32 mouse cellular contexts compared by ENCODE assay signal in the genomic region with DNA sequence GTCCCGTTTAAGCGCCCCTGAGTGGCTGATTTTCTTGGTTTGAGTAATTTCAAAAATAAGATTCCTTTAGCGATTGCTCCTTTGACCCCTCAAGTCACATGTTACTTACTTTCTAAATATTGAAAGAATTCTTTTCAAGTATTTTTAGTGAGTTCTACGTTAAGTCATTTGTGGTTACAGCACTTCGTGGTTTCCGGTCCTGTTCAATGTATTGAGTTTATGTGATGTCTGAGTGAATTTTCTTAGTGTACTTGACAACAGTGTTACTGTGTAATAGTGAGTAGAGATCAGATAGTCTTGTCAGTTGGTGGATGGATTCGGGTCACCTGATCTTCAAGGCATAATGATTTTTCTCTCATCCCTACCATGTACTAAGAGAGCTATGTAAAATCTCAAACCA. TPM values are rescaled to one million over a fixed set of nuclear protein-coding genes. Genes with fewer than 3 reads are reported as not detected.
"Had no signal": no experiment of that assay in that cellular context is flagged by ENCODE, and none has a peak within 500 bp of the region (broad histone marks: within the 10 kb centered on the region; RNA-seq: fewer than 3 reads in every experiment).

No protein-coding gene starts in this region.

- H3K27ac ChIP-seq: gastrocnemius, adult 2 months; heart, embryonic 10.5 days; hindbrain, embryonic 10.5 days; hindbrain, embryonic 12.5 days; hindbrain, embryonic 14.5 days; intestine, embryonic 15.5 days; layer of hippocampus, adult 2 months; left cerebral cortex, adult 2 months; limb, embryonic 13.5 days; limb, embryonic 15.5 days; liver, embryonic 12.5 days; liver, embryonic 14.5 days had no signal

- DNase-seq: gastrocnemius, adult 2 months; gastrocnemius, postnatal 10 days; gastrocnemius, postnatal 25 days; heart, adult 18-20 months; heart, postnatal 10 days; heart, postnatal 4 days; kidney, adult 18-20 months; kidney, adult 8-10 months; kidney, postnatal 10 days; kidney, postnatal 25 days; kidney, postnatal 4 days; left cerebral cortex, postnatal 4 days had no signal

- ATAC-seq: hindbrain, embryonic 16.5 days; intestine, embryonic 15.5 days; liver, embryonic 12.5 days had no signal

- H3K27me3 ChIP-seq: hindbrain, embryonic 12.5 days; intestine, embryonic 15.5 days; limb, embryonic 13.5 days; limb, embryonic 15.5 days; liver, embryonic 12.5 days had no signal

- H3K9me3 ChIP-seq: heart, embryonic 10.5 days; heart, embryonic 12.5 days; hindbrain, embryonic 10.5 days; hindbrain, embryonic 12.5 days; intestine, embryonic 15.5 days; limb, embryonic 13.5 days; limb, embryonic 15.5 days; liver, embryonic 12.5 days had no signal

- H3K9ac ChIP-seq: heart, embryonic 12.5 days; hindbrain, embryonic 12.5 days; hindbrain, embryonic 14.5 days; intestine, embryonic 15.5 days; limb, embryonic 13.5 days; limb, embryonic 15.5 days; liver, embryonic 12.5 days; liver, embryonic 14.5 days had no signal

- H3K4me3 ChIP-seq: gastrocnemius, adult 2 months; heart, embryonic 10.5 days; heart, embryonic 12.5 days; hindbrain, embryonic 10.5 days; hindbrain, embryonic 12.5 days; intestine, embryonic 15.5 days; layer of hippocampus, adult 2 months; left cerebral cortex, adult 2 months; limb, embryonic 13.5 days; limb, embryonic 15.5 days; liver, embryonic 12.5 days had no signal

- H3K4me2 ChIP-seq: heart, embryonic 12.5 days; hindbrain, embryonic 12.5 days; hindbrain, embryonic 14.5 days; intestine, embryonic 15.5 days; limb, embryonic 13.5 days; limb, embryonic 15.5 days; liver, embryonic 12.5 days had no signal

- H3K4me1 ChIP-seq: heart, embryonic 10.5 days; heart, embryonic 12.5 days; hindbrain, embryonic 10.5 days; hindbrain, embryonic 12.5 days; intestine, embryonic 15.5 days; limb, embryonic 13.5 days; limb, embryonic 15.5 days; liver, embryonic 12.5 days had no signal

RNA-seq across cellular contexts. Expression of a gene that starts 45.7 kb away (rescaled TPM):
- polyA plus RNA-seq: heart, embryonic 12.5 days; heart, embryonic 14.5 days; heart, embryonic 16.5 days; hindbrain, embryonic 10.5 days; hindbrain, embryonic 12.5 days; hindbrain, embryonic 14.5 days; hindbrain, embryonic 16.5 days; intestine, embryonic 15.5 days; kidney, embryonic 14.5 days; kidney, embryonic 16.5 days; limb, embryonic 11.5 days; limb, embryonic 13.5 days; limb, embryonic 15.5 days; liver, adult 2 months; liver, embryonic 12.5 days; liver, embryonic 14.5 days; liver, embryonic 16.5 days had no signal

RNA-seq across cellular contexts. Expression of a gene that starts 49.8 kb away (rescaled TPM):
- polyA plus RNA-seq: heart, embryonic 10.5 days; heart, embryonic 12.5 days; heart, embryonic 14.5 days; hindbrain, embryonic 10.5 days; hindbrain, embryonic 12.5 days; hindbrain, embryonic 14.5 days; hindbrain, embryonic 16.5 days; intestine, embryonic 15.5 days; kidney, embryonic 14.5 days; kidney, embryonic 16.5 days; limb, embryonic 11.5 days; limb, embryonic 13.5 days; limb, embryonic 15.5 days; liver, adult 2 months; liver, embryonic 12.5 days; liver, embryonic 14.5 days; liver, embryonic 16.5 days had no signal

RNA-seq across cellular contexts. Expression of a gene that starts 57.5 kb away (rescaled TPM):
- polyA plus RNA-seq: heart, embryonic 10.5 days; heart, embryonic 12.5 days; heart, embryonic 14.5 days; heart, embryonic 16.5 days; hindbrain, embryonic 10.5 days; hindbrain, embryonic 12.5 days; hindbrain, embryonic 14.5 days; hindbrain, embryonic 16.5 days; intestine, embryonic 15.5 days; kidney, embryonic 14.5 days; kidney, embryonic 16.5 days; limb, embryonic 11.5 days; limb, embryonic 13.5 days; limb, embryonic 15.5 days; liver, adult 2 months; liver, embryonic 12.5 days; liver, embryonic 14.5 days; liver, embryonic 16.5 days had no signal
